Mouse (Mus musculus): Measurements from ENCODE around the gene Asb17. TPM values are rescaled to one million over a fixed set of nuclear protein-coding genes. Genes with fewer than 3 reads are reported as not detected.

Gene Asb17
- polyA plus RNA-seq, 1 experiment from 2014 or later, result not detected

GRCm38 (mm10) chr3:153871396-153871795 lies 27.4 kb downstream of the Asb17 start:
- WGBS, result 84% methylated on average over 5 of the region's 5 CpGs
- Histone ChIP-seq H3K27me3 (replicated peaks; ENCODE audit: insufficient read depth, low read length) (no peaks in the 10 kb centered on the region), H3K9ac (replicated peaks; ENCODE audit: low read depth) (no peak overlapping the region), H3K27ac (ENCODE audit: low read length) (no peak overlapping the region), H3K4me3 (ENCODE audit: low read depth, low read length) (no peak overlapping the region), H3K9me3 (ENCODE audit: low read length) (no peaks in the 10 kb centered on the region), H3K36me3 (ENCODE audit: insufficient read depth, low read length) (no peaks in the 10 kb centered on the region), H3K4me2 (replicated peaks; ENCODE audit: low read depth, low read length) (no peak overlapping the region), H3K4me1 (ENCODE audit: insufficient read depth, low read depth, low read length) (no peaks in the 10 kb centered on the region)
- no peak for ATAC-seq
- DNase-seq (ENCODE audit: low spot score), result no peak
- no peak for TF ChIP-seq CTCF (IDR thresholded peaks at IDR 0.05)
- TF ChIP-seq EP300 (IDR thresholded peaks at IDR 0.05), result no peak

DNA sequence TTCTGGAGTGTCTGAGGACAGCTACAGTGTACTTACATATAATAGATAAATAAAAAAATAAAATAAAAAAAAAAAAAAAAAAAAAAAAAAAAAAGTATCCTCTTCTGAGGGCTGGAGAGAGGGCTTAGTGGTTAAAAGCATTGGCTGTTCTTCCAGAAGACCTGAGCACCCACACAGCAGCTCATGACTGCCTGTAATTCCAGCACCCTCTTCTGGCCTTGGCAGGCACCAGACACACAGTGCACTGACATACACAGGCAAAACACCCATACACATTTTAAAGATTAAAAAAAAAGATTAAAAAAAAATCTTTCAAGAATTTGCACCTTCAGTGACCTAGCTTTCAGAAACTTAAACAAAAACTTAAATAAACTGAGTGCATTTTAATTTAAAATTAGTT lies 42.3 kb downstream of the Asb17 start:
- H3K9ac ChIP-seq (replicated peaks; ENCODE audit: low read depth), result no peak overlapping the region
- H3K27me3 ChIP-seq (replicated peaks; ENCODE audit: insufficient read depth, low read length), result no peaks in the 10 kb centered on the region
- DNase-seq (ENCODE audit: low spot score) (no peak), ATAC-seq (no peak)
- TF ChIP-seq CTCF (IDR thresholded peaks at IDR 0.05) (no peak), EP300 (IDR thresholded peaks at IDR 0.05) (no peak)
- H3K4me1 ChIP-seq (ENCODE audit: insufficient read depth, low read depth, low read length), result no peaks in the 10 kb centered on the region
- H3K4me3 ChIP-seq (ENCODE audit: low read depth, low read length), result no peak overlapping the region
- H3K4me2 ChIP-seq (replicated peaks; ENCODE audit: low read depth, low read length), result no peak overlapping the region
- H3K9me3 ChIP-seq (ENCODE audit: low read length), result no peaks in the 10 kb centered on the region
- no peak overlapping the region for H3K27ac ChIP-seq (ENCODE audit: low read length)
- no peaks in the 10 kb centered on the region for H3K36me3 ChIP-seq (ENCODE audit: insufficient read depth, low read length)

GRCm38 (mm10) chr3:153888141-153888540 lies 44.1 kb downstream of the Asb17 start:
- Histone ChIP-seq H3K27ac (ENCODE audit: low read length) (no peak overlapping the region), H3K4me2 (replicated peaks; ENCODE audit: low read depth, low read length) (no peak overlapping the region), H3K4me1 (ENCODE audit: insufficient read depth, low read depth, low read length) (no peaks in the 10 kb centered on the region), H3K9ac (replicated peaks; ENCODE audit: low read depth) (no peak overlapping the region), H3K36me3 (ENCODE audit: insufficient read depth, low read length) (no peaks in the 10 kb centered on the region), H3K9me3 (ENCODE audit: low read length) (no peaks in the 10 kb centered on the region), H3K27me3 (replicated peaks; ENCODE audit: insufficient read depth, low read length) (no peaks in the 10 kb centered on the region), H3K4me3 (ENCODE audit: low read depth, low read length) (no peak overlapping the region)
- ATAC-seq (no peak), DNase-seq (ENCODE audit: low spot score) (no peak)
- 56% methylated on average over 6 of the region's 6 CpGs for WGBS
- TF ChIP-seq CTCF (IDR thresholded peaks at IDR 0.05), result no peak
- no peak for TF ChIP-seq EP300 (IDR thresholded peaks at IDR 0.05)

DNA sequence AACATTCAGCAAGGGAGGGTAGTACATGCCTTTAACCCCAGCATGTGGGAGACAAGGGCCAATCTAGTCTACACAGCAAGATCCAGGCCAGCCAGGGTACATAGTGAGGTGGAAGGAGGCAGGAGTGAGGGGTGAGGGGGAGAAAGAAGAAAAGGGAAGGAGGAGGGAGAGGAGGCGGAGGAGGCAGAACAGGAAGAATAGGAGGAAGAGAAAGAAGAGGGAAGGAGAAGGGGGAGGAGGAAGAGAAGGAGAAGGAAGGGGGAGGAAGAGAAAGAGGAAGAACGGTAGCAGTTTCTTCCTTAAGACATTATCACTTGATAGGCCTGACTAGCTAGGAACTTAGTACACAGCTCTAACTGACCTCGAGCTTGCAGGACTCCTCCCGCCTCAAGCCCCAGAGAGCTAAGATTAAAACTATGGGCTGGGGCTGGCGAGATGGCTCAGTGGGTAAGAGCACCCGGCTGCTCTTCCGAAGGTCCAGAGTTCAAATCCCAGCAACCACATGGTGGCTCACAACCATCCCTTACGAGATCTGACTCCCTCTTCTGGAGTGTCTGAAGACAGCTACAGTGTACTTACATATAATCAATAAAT lies 45.3 kb downstream of the Asb17 start:
- Histone ChIP-seq H3K4me1 (ENCODE audit: insufficient read depth, low read depth, low read length) (no peaks in the 10 kb centered on the region), H3K27me3 (replicated peaks; ENCODE audit: insufficient read depth, low read length) (no peaks in the 10 kb centered on the region), H3K4me3 (ENCODE audit: low read depth, low read length) (no peak overlapping the region), H3K4me2 (replicated peaks; ENCODE audit: low read depth, low read length) (no peak overlapping the region), H3K36me3 (ENCODE audit: insufficient read depth, low read length) (no peaks in the 10 kb centered on the region), H3K9ac (replicated peaks; ENCODE audit: low read depth) (no peak overlapping the region), H3K27ac (ENCODE audit: low read length) (no peak overlapping the region), H3K9me3 (ENCODE audit: low read length) (no peaks in the 10 kb centered on the region)
- no peak for DNase-seq (ENCODE audit: low spot score)
- ATAC-seq, result no peak
- 70% methylated on average over 7 of the region's 8 CpGs for WGBS
- TF ChIP-seq EP300 (IDR thresholded peaks at IDR 0.05), result no peak
- no peak for TF ChIP-seq CTCF (IDR thresholded peaks at IDR 0.05)

DNA sequence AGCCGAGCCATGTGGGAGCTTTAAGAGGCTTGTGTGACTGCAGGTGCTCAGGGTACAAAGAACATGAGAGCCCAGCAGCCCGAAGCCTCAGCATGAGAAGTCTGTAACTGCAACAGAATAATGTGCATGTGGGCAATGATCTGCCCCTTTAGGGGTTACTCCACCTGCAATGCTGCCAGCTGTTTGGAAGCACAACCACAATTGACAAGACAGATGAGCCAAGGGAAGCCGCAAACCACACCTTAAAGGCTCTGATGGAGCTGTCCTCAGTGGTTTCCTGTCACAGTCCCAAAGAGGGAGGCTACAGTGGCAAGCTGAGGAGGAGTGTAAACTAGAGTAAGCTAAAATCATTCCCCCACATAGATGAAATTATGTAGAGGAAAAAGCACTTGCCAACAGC lies 51.4 kb downstream of the Asb17 start:
- DNase-seq (ENCODE audit: low spot score) (no peak), ATAC-seq (no peak)
- TF ChIP-seq EP300 (IDR thresholded peaks at IDR 0.05), result no peak
- TF ChIP-seq CTCF (IDR thresholded peaks at IDR 0.05), result no peak
- Histone ChIP-seq H3K4me1 (ENCODE audit: insufficient read depth, low read depth, low read length) (no peaks in the 10 kb centered on the region), H3K27me3 (replicated peaks; ENCODE audit: insufficient read depth, low read length) (no peaks in the 10 kb centered on the region), H3K27ac (ENCODE audit: low read length) (no peak overlapping the region), H3K4me3 (ENCODE audit: low read depth, low read length) (no peak overlapping the region), H3K4me2 (replicated peaks; ENCODE audit: low read depth, low read length) (no peak overlapping the region), H3K36me3 (ENCODE audit: insufficient read depth, low read length) (no peaks in the 10 kb centered on the region), H3K9me3 (ENCODE audit: low read length) (no peaks in the 10 kb centered on the region), H3K9ac (replicated peaks; ENCODE audit: low read depth) (no peak overlapping the region)
- 80% methylated on average over 3 of the region's 3 CpGs for WGBS

DNA sequence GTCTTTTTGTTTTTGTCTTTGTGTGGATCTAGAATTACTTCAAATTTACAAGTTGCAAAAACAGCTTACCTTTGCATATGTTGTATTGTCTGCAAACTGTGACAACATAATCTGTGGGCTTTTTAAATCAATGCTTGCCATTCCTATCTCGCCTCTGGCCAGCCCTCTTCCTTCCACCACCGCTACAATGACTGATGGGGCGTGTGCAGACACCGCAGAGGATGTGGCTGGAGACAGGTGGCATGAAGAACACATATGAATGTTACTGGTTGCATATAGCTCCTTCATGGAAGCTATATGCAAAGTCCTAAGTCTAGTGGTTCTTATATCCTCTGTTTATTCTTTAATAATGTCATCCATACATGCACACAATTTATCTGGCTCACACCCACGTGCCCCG lies 53.2 kb downstream of the Asb17 start:
- Histone ChIP-seq H3K27ac (ENCODE audit: low read length) (no peak overlapping the region), H3K36me3 (ENCODE audit: insufficient read depth, low read length) (no peaks in the 10 kb centered on the region), H3K9ac (replicated peaks; ENCODE audit: low read depth) (no peak overlapping the region), H3K27me3 (replicated peaks; ENCODE audit: insufficient read depth, low read length) (no peaks in the 10 kb centered on the region), H3K4me2 (replicated peaks; ENCODE audit: low read depth, low read length) (no peak overlapping the region), H3K9me3 (ENCODE audit: low read length) (no peaks in the 10 kb centered on the region), H3K4me3 (ENCODE audit: low read depth, low read length) (no peak overlapping the region), H3K4me1 (ENCODE audit: insufficient read depth, low read depth, low read length) (no peaks in the 10 kb centered on the region)
- TF ChIP-seq EP300 (IDR thresholded peaks at IDR 0.05) (no peak), CTCF (IDR thresholded peaks at IDR 0.05) (no peak)
- WGBS, result 50% methylated on average over 6 of the region's 6 CpGs
- no peak for DNase-seq (ENCODE audit: low spot score)
- ATAC-seq, result no peak

- Histone ChIP-seq H3K4me3 (ENCODE audit: low read depth, low read length) (no peak overlapping the region), H3K9ac (replicated peaks; ENCODE audit: low read depth) (no peak overlapping the region), H3K27me3 (replicated peaks; ENCODE audit: insufficient read depth, low read length) (no peaks in the 10 kb centered on the region), H3K4me1 (ENCODE audit: insufficient read depth, low read depth, low read length) (no peaks in the 10 kb centered on the region), H3K36me3 (ENCODE audit: insufficient read depth, low read length) (peaks cover 18% of the 10 kb centered on the region; the same call in 1 of the 2 replicates), H3K4me2 (replicated peaks; ENCODE audit: low read depth, low read length) (no peak overlapping the region), H3K9me3 (ENCODE audit: low read length) (no peaks in the 10 kb centered on the region), H3K27ac (ENCODE audit: low read length) (no peak overlapping the region)
- WGBS, result 54% methylated on average over 1 of the region's 1 CpGs
- no peak for TF ChIP-seq EP300 (IDR thresholded peaks at IDR 0.05)
- no peak for TF ChIP-seq CTCF (IDR thresholded peaks at IDR 0.05)
- no peak for DNase-seq (ENCODE audit: low spot score)
- ATAC-seq, result no peak
Observed at GRCm38 (mm10) chr3:153901904-153902303, 57.9 kb downstream of the Asb17 start.

Measured in lung, postnatal 0 days (tissue).